Mouse (Mus musculus): ENCODE measurements around the gene Tspan12.

- TF ChIP-seq CTCF (IDR thresholded peaks at IDR 0.05; ENCODE audit: control insufficient read depth, insufficient read depth, low read length) (no peak), POLR2A (IDR thresholded peaks at IDR 0.05; ENCODE audit: borderline replicate concordance, control insufficient read depth, low read depth, low read length) (no peak)
These were observed 28.6 kb downstream of the Tspan12 start for GRCm38 (mm10) chr6:21823694-21824093.

All from bone marrow, adult 2 months (tissue).